Mouse (Mus musculus) liver, adult 2 months (tissue): ENCODE results near the gene Cux1.

Source experiments
- CTCF ChIP-seq: fragments of 200-500 bp; IDR thresholded peaks from 2 replicates; pipeline ENCODE4 v1.5.1; 2011; ENCODE audit warnings: low read depth, low read length, control low read depth
- POLR2A ChIP-seq: fragments of 200-500 bp; IDR thresholded peaks from 2 replicates; pipeline ENCODE4 v1.6.1; 2011; ENCODE audit warnings: low read length, control low read depth; ENCODE audit not compliant: insufficient read depth; ENCODE audit errors: extremely low read depth

GRCm38 (mm10) chr5:136560656-136561055, 6.6 kb downstream of the Cux1 start:
- TF ChIP-seq CTCF: no peak
- no peak for TF ChIP-seq POLR2A
